Mouse (Mus musculus) E14TG2a.4 (cell line): ENCODE measurements around the gene Plekha7.

Experiments
- CTCF ChIP-seq: conservative IDR thresholded peaks from 2 replicates; pipeline ENCODE4 v1.5.1; 2014; ENCODE audit warnings: low read length
- NANOG ChIP-seq: IDR thresholded peaks from 2 replicates; pipeline ENCODE4 v1.6.1; 2014; ENCODE audit warnings: borderline replicate concordance, low read length, mixed read lengths

DNA sequence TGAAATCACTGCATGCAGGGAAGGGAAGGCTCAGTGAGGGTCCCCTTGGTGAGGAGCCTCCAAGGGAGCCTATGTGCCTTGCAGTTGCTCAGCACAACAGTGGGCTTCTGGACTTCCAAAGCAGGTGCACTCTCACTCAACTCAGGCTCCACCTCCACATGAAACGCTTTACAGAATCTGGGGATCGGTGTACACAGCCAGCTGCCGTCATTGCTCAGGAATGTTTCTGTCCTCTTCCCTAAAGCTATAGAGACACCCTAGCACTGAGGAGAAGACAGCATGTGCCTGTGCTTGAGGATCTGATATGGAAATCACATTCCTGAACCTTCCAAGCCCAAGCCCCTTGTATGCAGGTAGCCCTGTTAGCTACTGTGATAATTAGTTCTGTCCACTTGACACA is 120.7 kb downstream of the Plekha7 start:
- TF ChIP-seq CTCF (no peak), NANOG (no peak)
